In genomic region chrX:100599755-100600154, GRCm38 (mm10) we compare ENCODE assay signal across 32 mouse cellular contexts. TPM values are rescaled to one million over a fixed set of nuclear protein-coding genes. Genes with fewer than 3 reads are reported as not detected.
DNase-seq lines count a peak whose midpoint lies in the region; ATAC-seq lines count a peak whose summit lies in the region.
"Had no signal": no experiment of that assay in that cellular context is flagged by ENCODE, and none has a peak within 500 bp of the region (broad histone marks: within the 10 kb centered on the region; RNA-seq: fewer than 3 reads in every experiment).

No protein-coding gene starts in this region.

- DNase-seq in layer of hippocampus, adult 8-10 months (ENCODE audit: low spot score in 2 of 2) = peak; percentile 11 to 13
- DNase-seq in layer of hippocampus, postnatal 10 days (ENCODE audit: low spot score in 2 of 2) = no peak
- DNase-seq in right cerebral cortex, postnatal 25 days = peak; percentile 13
- DNase-seq in right cerebral cortex, postnatal 14 days = no peak
- peak; percentile 18 to 34 for DNase-seq in left cerebral cortex, postnatal 36 days (ENCODE audit: low spot score in 2 of 2)
- DNase-seq: adrenal gland, adult 8-10 months; cerebellum, adult 18-20 months; cerebellum, postnatal 14 days; gastrocnemius, postnatal 25 days; heart, adult 18-20 months; heart, postnatal 10 days; liver, postnatal 0 days; thymus, postnatal 25 days had no signal

- no peak for ATAC-seq in activated CD4-positive, CD25-positive, alpha-beta regulatory T cell, adult 4 months
- no peak for ATAC-seq in megakaryocyte, adult 5-6 weeks (ENCODE audit: poor library complexity, severe bottlenecking)
- ATAC-seq: hindbrain, postnatal 0 days; intestine, embryonic 16.5 days; liver, postnatal 0 days; lung, postnatal 0 days had no signal

- intact Hi-C loops in left cerebral cortex, postnatal 36 days (cut with DNase I) = loop anchor here (5.0 kb wide), 1 partner anchor 82 kb away; no protein-coding TSS in a partner anchor

RNA-seq across cellular contexts. Expression of gene P2ry4, which starts 5.1 kb away (rescaled TPM):
- under 1 TPM in 1 of 4 experiments, not detected in 3; 0.14 TPM for total RNA-seq in layer of hippocampus, adult 8-10 months (2022)
- total RNA-seq in layer of hippocampus, postnatal 10 days (2021) = under 1 TPM; 0.07 to 0.09 TPM
- not detected for total RNA-seq in left cerebral cortex, postnatal 36 days (2021)
- polyA plus RNA-seq in activated CD4-positive, CD25-positive, alpha-beta regulatory T cell, adult 4 months (2017; shearing (Covaris generic)) = not detected
- total RNA-seq in megakaryocyte, adult 5-6 weeks (2015) = not detected in 2 replicates
- total RNA-seq in megakaryocyte, adult 5-6 weeks (2017) = not detected in 2 replicates
- total RNA-seq: gastrocnemius, postnatal 25 days; heart, adult 18-20 months; heart, postnatal 10 days; MEL had no signal
- polyA plus RNA-seq: C2C12; embryonic facial prominence, embryonic 11.5 days; forebrain, embryonic 10.5 days; heart, embryonic 12.5 days; hindbrain, embryonic 11.5 days; kidney, postnatal 0 days; limb, embryonic 12.5 days; liver, embryonic 11.5 days; lung, postnatal 0 days; midbrain, embryonic 11.5 days; midbrain, postnatal 0 days; neural tube, embryonic 14.5 days; stomach, embryonic 14.5 days had no signal

RNA-seq across cellular contexts. Expression of gene Arr3, which starts 5.5 kb away (rescaled TPM):
- total RNA-seq in layer of hippocampus, adult 8-10 months (2022) = 1 to 10 TPM in 1 of 4 experiments, under 1 TPM in 2, not detected in 1; 0.43 to 1.1 (median 0.52) TPM
- not detected for total RNA-seq in layer of hippocampus, postnatal 10 days (2021)
- 1 to 10 TPM; 1.2 to 2.4 TPM for total RNA-seq in left cerebral cortex, postnatal 36 days (2021)
- not detected for polyA plus RNA-seq in activated CD4-positive, CD25-positive, alpha-beta regulatory T cell, adult 4 months (2017; shearing (Covaris generic))
- not detected in 2 replicates for total RNA-seq in megakaryocyte, adult 5-6 weeks (2015)
- not detected in 2 replicates for total RNA-seq in megakaryocyte, adult 5-6 weeks (2017)
- total RNA-seq: adrenal gland, adult 8-10 months; gastrocnemius, postnatal 25 days; heart, adult 18-20 months; heart, postnatal 10 days; hindbrain, postnatal 0 days; MEL; midbrain, postnatal 0 days had no signal
- polyA plus RNA-seq: C2C12; embryonic facial prominence, embryonic 11.5 days; forebrain, embryonic 10.5 days; hindbrain, embryonic 11.5 days; hindbrain, postnatal 0 days; intestine, embryonic 16.5 days; kidney, postnatal 0 days; large intestine, adult 2 months; limb, embryonic 12.5 days; liver, embryonic 11.5 days; liver, postnatal 0 days; lung, postnatal 0 days; midbrain, embryonic 11.5 days; neural tube, embryonic 14.5 days; stomach, embryonic 14.5 days had no signal

RNA-seq across cellular contexts. Expression of gene Kif4, which starts 25.8 kb away (rescaled TPM):
- under 1 TPM; 0.29 to 0.57 (median 0.44) TPM for total RNA-seq in layer of hippocampus, adult 8-10 months (2022)
- 1 to 10 TPM; 3.2 to 3.8 TPM for total RNA-seq in layer of hippocampus, postnatal 10 days (2021)
- 1 to 10 TPM in 1 of 2 experiments, under 1 TPM in 1; 0.68 to 1.3 TPM for total RNA-seq in left cerebral cortex, postnatal 36 days (2021)
- polyA plus RNA-seq in activated CD4-positive, CD25-positive, alpha-beta regulatory T cell, adult 4 months (2017; shearing (Covaris generic)) = 1 to 10 TPM; 5.2 to 7.3 TPM
- 32.2 and 40.1 TPM in 2 replicates for total RNA-seq in megakaryocyte, adult 5-6 weeks (2015)
- 52.0 and 53.5 TPM in 2 replicates for total RNA-seq in megakaryocyte, adult 5-6 weeks (2017)

RNA-seq across cellular contexts. Expression of gene Pdzd11, which starts 26.6 kb away (rescaled TPM):
- 10 to 100 TPM; 38.4 to 48.0 (median 39.5) TPM for total RNA-seq in layer of hippocampus, adult 8-10 months (2022)
- total RNA-seq in layer of hippocampus, postnatal 10 days (2021) = 10 to 100 TPM; 32.0 to 37.0 TPM
- total RNA-seq in left cerebral cortex, postnatal 36 days (2021) = 10 to 100 TPM; 41.9 to 46.3 TPM
- 10 to 100 TPM; 53.6 to 73.1 TPM for polyA plus RNA-seq in activated CD4-positive, CD25-positive, alpha-beta regulatory T cell, adult 4 months (2017; shearing (Covaris generic))
- total RNA-seq in megakaryocyte, adult 5-6 weeks (2015) = 48.4 and 60.2 TPM in 2 replicates
- total RNA-seq in megakaryocyte, adult 5-6 weeks (2017) = 22.0 and 25.0 TPM in 2 replicates

RNA-seq across cellular contexts. Expression of gene Awat1, which starts 27.7 kb away (rescaled TPM):
- total RNA-seq in layer of hippocampus, adult 8-10 months (2022) = not detected
- total RNA-seq in layer of hippocampus, postnatal 10 days (2021) = not detected
- total RNA-seq in left cerebral cortex, postnatal 36 days (2021) = not detected
- not detected for polyA plus RNA-seq in activated CD4-positive, CD25-positive, alpha-beta regulatory T cell, adult 4 months (2017; shearing (Covaris generic))
- 0.46 TPM in 1 of 2 replicates, not detected in the other for total RNA-seq in megakaryocyte, adult 5-6 weeks (2015)
- total RNA-seq in megakaryocyte, adult 5-6 weeks (2017) = not detected in 2 replicates
- total RNA-seq: adrenal gland, adult 8-10 months; gastrocnemius, postnatal 25 days; heart, adult 18-20 months; heart, postnatal 10 days; hindbrain, postnatal 0 days; MEL; midbrain, postnatal 0 days had no signal
- polyA plus RNA-seq: C2C12; embryonic facial prominence, embryonic 11.5 days; forebrain, embryonic 10.5 days; heart, embryonic 12.5 days; hindbrain, embryonic 11.5 days; hindbrain, postnatal 0 days; intestine, embryonic 16.5 days; kidney, postnatal 0 days; large intestine, adult 2 months; limb, embryonic 12.5 days; liver, embryonic 11.5 days; liver, postnatal 0 days; midbrain, embryonic 11.5 days; midbrain, postnatal 0 days; neural tube, embryonic 14.5 days; stomach, embryonic 14.5 days had no signal

Comparison
In these comparisons a context has a peak if more than half of its experiments do, and no peak if none do; other contexts are left out.
1. DNase-seq: peak in layer of hippocampus, adult 8-10 months (2 of 2), right cerebral cortex, postnatal 25 days (single experiment) and left cerebral cortex, postnatal 36 days (2 of 2); none in layer of hippocampus, postnatal 10 days (0 of 2) and right cerebral cortex, postnatal 14 days (single experiment).
2. RNA of gene Kif4, which starts 25.8 kb away (total RNA-seq): 32.2 to 53.5 TPM in megakaryocyte, adult 5-6 weeks; 3.2 to 3.8 TPM in layer of hippocampus, postnatal 10 days, 0.68 to 1.3 TPM in left cerebral cortex, postnatal 36 days and 0.29 to 0.57 TPM in layer of hippocampus, adult 8-10 months; every median in the first group is over 4 times any median in the second.